Mouse (Mus musculus): Measurements from ENCODE around the gene Hykk.

GRCm38 (mm10) chr9:54919946-54920345 is 2.9 kb downstream of the Hykk start:
- no peak for TF ChIP-seq MAFK (IDR thresholded peaks at IDR 0.05; ENCODE audit: insufficient read depth, low read depth, low read length)
- no peak for TF ChIP-seq ZNF384 (IDR thresholded peaks at IDR 0.05; ENCODE audit: low read depth, low read length)
- no peak for TF ChIP-seq CHD2 (IDR thresholded peaks at IDR 0.05; ENCODE audit: low read depth, low read length)
- no peak for TF ChIP-seq ZC3H11A (IDR thresholded peaks at IDR 0.05; ENCODE audit: borderline replicate concordance, low read depth, low read length)
- TF ChIP-seq HCFC1 (IDR thresholded peaks at IDR 0.05; ENCODE audit: borderline replicate concordance, insufficient read depth, low read length) = no peak

All from ES-E14 (cell line).